27 mouse cellular contexts compared by ENCODE assay signal in genomic region chr10:46980410-46980809, GRCm38 (mm10).
"Had no signal": no experiment of that assay in that cellular context is flagged by ENCODE, and none has a peak within 500 bp of the region (broad histone marks: within the 10 kb centered on the region; RNA-seq: fewer than 3 reads in every experiment).

No protein-coding gene starts in this region.

- ATAC-seq: forebrain, embryonic 13.5 days; forebrain, embryonic 14.5 days; forebrain, embryonic 15.5 days; forebrain, embryonic 16.5 days; forebrain, postnatal 0 days had no signal

- H3K36me3 ChIP-seq: embryonic facial prominence, embryonic 12.5 days; embryonic facial prominence, embryonic 13.5 days; embryonic facial prominence, embryonic 15.5 days; forebrain, embryonic 10.5 days; forebrain, embryonic 12.5 days; forebrain, embryonic 15.5 days had no signal

- H3K4me2 ChIP-seq: embryonic facial prominence, embryonic 12.5 days; embryonic facial prominence, embryonic 13.5 days; embryonic facial prominence, embryonic 15.5 days; forebrain, embryonic 12.5 days; forebrain, embryonic 13.5 days; forebrain, embryonic 15.5 days had no signal

- DNase-seq: cerebellum, adult 2 months; cerebellum, adult 8-10 months; cerebellum, adult 9-10 months; cerebellum, adult 9-11 months; cerebellum, postnatal 10 days; cerebellum, postnatal 14 days; cerebellum, postnatal 25 days; cerebellum, postnatal 36 days; embryo, embryonic 11 days; forebrain, postnatal 0 days; gastrocnemius, adult 2 months; gastrocnemius, postnatal 10 days; gastrocnemius, postnatal 14 days; gastrocnemius, postnatal 25 days; gastrocnemius, postnatal 36 days; heart, adult 18-20 months; heart, adult 2 months had no signal

- H3K4me1 ChIP-seq: embryonic facial prominence, embryonic 12.5 days; embryonic facial prominence, embryonic 13.5 days; embryonic facial prominence, embryonic 15.5 days; forebrain, embryonic 10.5 days; forebrain, embryonic 12.5 days; forebrain, embryonic 13.5 days; forebrain, embryonic 15.5 days had no signal

- H3K4me3 ChIP-seq: embryonic facial prominence, embryonic 12.5 days; embryonic facial prominence, embryonic 13.5 days; embryonic facial prominence, embryonic 15.5 days; erythroblast, embryonic 14.5 days; forebrain, embryonic 10.5 days; forebrain, embryonic 12.5 days; forebrain, embryonic 13.5 days; forebrain, embryonic 15.5 days; gastrocnemius, adult 2 months; heart, adult 2 months had no signal

- H3K27me3 ChIP-seq: embryonic facial prominence, embryonic 12.5 days; embryonic facial prominence, embryonic 13.5 days; embryonic facial prominence, embryonic 15.5 days; forebrain, embryonic 12.5 days; forebrain, embryonic 13.5 days; forebrain, embryonic 15.5 days had no signal

- H3K27ac ChIP-seq: embryonic facial prominence, embryonic 12.5 days; embryonic facial prominence, embryonic 13.5 days; embryonic facial prominence, embryonic 15.5 days; forebrain, embryonic 10.5 days; forebrain, embryonic 12.5 days; forebrain, embryonic 13.5 days; forebrain, embryonic 15.5 days; gastrocnemius, adult 2 months; heart, adult 2 months had no signal

- H3K9me3 ChIP-seq: embryonic facial prominence, embryonic 12.5 days; embryonic facial prominence, embryonic 13.5 days; embryonic facial prominence, embryonic 15.5 days; forebrain, embryonic 10.5 days; forebrain, embryonic 12.5 days; forebrain, embryonic 13.5 days; forebrain, embryonic 15.5 days had no signal

- H3K9ac ChIP-seq: embryonic facial prominence, embryonic 12.5 days; embryonic facial prominence, embryonic 13.5 days; embryonic facial prominence, embryonic 15.5 days; forebrain, embryonic 12.5 days; forebrain, embryonic 13.5 days; forebrain, embryonic 15.5 days; forebrain, postnatal 0 days had no signal
